Mouse (Mus musculus) right cerebral cortex, adult 2 months (tissue): ENCODE results near the gene Retreg3.
"Not testable (repeated sequence)": the region's sequence is repeated elsewhere in the genome, so short reads cannot be mapped to it uniquely, and the experiment has no call there.

Source experiments
- DNase-seq, 2 experiments: peaks; one replicate each; pipeline ENCODE4 v3.0.0; 2021 to 2022; ENCODE audit warnings: low spot score in 2 of 2

The Retreg3 gene

GRCm38 (mm10) chr11:101119761-101120544, at the start of gene Retreg3, which contains the start of gene Tubg1:
Retreg3 (minus strand) TSS chr11:101119893.
Tubg1 (plus strand) TSS chr11:101119938.
- peak; percentile 98 for DNase-seq

- DNase-seq = no peak
Observed at GRCm38 (mm10) chr11:101168301-101168980, 48.7 kb upstream of the Retreg3 start.

- no peak for DNase-seq
Observed at GRCm38 (mm10) chr11:101167963-101168300, 48.2 kb upstream of the Retreg3 start.

GRCm38 (mm10) chr11:101167211-101167962, 47.7 kb upstream of the Retreg3 start:
- no peak for DNase-seq

GRCm38 (mm10) chr11:101166357-101166756, 46.7 kb upstream of the Retreg3 start:
- DNase-seq = no peak

- no peak for DNase-seq
Observed at GRCm38 (mm10) chr11:101164677-101165580, 45.2 kb upstream of the Retreg3 start.

DNA sequence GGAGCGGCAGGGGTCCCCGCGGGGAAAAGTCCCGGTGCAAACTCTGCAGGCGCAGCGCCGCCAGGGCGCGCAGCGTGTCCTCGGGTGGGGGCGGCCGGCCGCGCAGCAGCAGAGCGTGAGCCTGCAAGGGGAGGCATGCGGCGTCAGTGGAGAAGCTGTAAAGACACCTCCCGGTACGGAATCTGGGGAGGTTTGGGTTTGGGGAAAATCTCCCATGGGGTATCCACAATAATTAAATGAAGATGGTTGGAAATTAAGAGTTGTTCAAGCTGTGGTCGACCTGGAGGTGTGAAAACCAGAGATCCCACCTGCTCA, 44.6 kb upstream of the Retreg3 start:
- DNase-seq = no peak

DNA sequence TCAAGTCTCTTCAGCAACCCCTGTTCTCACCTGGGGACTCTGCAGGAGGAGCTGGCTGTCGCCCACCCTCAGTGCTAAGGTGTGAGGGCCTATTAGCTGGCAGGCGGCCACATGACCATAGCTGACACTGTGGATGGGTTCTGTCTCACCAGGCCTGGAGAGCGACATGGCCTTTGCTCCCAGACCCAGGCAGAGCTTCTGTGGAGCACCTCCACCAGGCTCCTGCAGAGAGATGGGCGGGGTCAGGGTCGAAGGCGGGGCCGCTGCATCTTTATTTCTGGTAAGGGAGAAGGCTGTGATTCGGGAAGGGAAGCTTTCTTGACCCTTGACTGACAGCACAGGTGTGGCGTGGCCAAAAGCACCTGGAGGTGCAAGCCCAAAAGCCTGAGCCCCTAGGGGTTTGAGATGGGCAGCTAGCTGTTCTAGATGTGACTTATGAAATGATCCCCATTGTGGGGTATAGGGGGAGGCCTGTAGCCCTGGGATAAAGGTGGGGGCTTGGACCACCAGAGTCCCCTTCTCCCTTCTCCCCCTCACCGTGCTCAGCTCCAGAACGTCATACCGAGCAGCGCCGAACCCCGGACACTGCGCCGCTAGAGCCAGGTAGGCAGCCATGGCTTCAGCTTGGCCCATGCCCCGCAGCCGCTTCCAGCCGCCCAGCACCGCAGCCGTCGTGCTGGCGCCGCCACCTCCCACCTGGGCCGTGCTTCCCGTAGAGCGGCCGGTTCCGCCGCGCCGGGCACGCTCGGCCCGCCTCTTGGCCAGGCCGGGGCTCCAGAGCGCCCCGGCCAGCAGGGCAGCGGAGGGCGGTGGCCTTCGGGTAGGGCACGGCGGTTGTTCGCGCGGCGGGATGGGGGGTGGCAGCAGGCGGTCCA, 44.0 kb upstream of the Retreg3 start:
- no peak for DNase-seq

GRCm38 (mm10) chr11:101162772-101163171, 43.1 kb upstream of the Retreg3 start:
- DNase-seq = peak in 1 of 2 experiments; percentile 28

- DNase-seq = no peak
Observed at GRCm38 (mm10) chr11:101162301-101162700, 42.6 kb upstream of the Retreg3 start.

GRCm38 (mm10) chr11:101161551-101161950, 41.9 kb upstream of the Retreg3 start:
- no peak for DNase-seq

GRCm38 (mm10) chr11:101160981-101161505, 41.4 kb upstream of the Retreg3 start:
- DNase-seq = not testable (repeated sequence)

- not testable (repeated sequence) for DNase-seq
Observed at GRCm38 (mm10) chr11:101160151-101160550, 40.5 kb upstream of the Retreg3 start.

- peak; percentile 84 to 90 for DNase-seq
Observed at GRCm38 (mm10) chr11:101155728-101156371, 36.2 kb upstream of the Retreg3 start, which contains the start of gene Tubg2. Tubg2 (plus strand) TSS chr11:101155907.

- DNase-seq = no peak
Observed at GRCm38 (mm10) chr11:101155151-101155550, 35.5 kb upstream of the Retreg3 start.

DNA sequence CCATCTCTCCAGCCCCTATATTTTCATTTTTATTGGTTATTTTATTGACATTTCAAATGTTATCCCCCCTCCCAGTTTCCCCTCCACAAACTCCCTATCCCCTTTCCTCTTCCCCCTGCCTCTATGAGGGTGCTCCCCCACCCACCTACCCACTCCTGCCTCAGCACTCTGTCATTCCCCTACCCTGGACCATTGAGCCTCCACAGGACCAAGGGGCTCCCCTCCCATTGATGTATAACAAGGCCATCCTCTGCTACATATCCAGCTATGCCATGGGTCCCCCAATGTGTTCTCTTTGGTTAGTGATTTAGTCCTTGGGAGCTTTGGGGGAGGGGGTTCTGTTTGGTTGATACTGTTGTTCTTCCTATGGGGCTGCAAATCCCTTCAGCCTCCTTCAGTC, 35.0 kb upstream of the Retreg3 start:
- no peak for DNase-seq

DNA sequence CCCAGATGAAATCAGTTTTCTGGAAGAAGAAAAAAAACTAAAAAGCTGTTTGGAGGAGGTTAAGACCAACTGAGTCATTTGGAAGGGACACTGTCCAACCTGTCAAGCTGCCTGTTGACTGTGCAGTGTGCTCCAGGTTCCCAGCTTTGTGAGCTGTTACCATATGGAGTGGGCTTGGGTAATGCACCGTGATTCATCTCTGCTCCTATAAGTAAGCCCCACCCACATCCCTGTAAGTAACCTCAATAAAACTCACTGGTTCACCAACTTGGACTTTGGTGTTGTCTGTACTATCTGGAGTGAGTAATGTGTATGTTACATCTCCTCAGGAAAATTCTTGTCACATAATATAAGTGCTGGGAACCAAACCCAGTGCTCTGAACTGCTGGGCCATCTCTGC, 33.1 kb upstream of the Retreg3 start:
- DNase-seq = no peak

- DNase-seq = no peak
Observed at GRCm38 (mm10) chr11:101151063-101151462, 31.4 kb upstream of the Retreg3 start.
